Mouse (Mus musculus) left cerebral cortex, adult 9 months (tissue): ENCODE measurements at regions not wholly inside any gene's neighbourhood (a gene's known extent, or its start where the extent isn't known, plus 50 kb on each side); places are given as distances from the start of the nearest gene placed in this dataset.
A peak's percentile ranks its signal among the peaks of the same experiment; 100 is the strongest.

Experiments
- DNase-seq, 2 experiments: peaks; one replicate each; pipeline ENCODE4 v3.0.0; 2022; ENCODE audit warnings: low spot score in 2 of 2

GRCm38 (mm10) chr13:31240546-31240945, 266.5 kb downstream of the Gm5447 start:
- DNase-seq: no peak

- DNase-seq: no peak
Observed at GRCm38 (mm10) chr13:31248996-31249395, 275.0 kb downstream of the Gm5447 start.

- peak; percentile 19 to 49 for DNase-seq
Observed at GRCm38 (mm10) chr13:31249525-31249924, 275.5 kb downstream of the Gm5447 start.

DNA sequence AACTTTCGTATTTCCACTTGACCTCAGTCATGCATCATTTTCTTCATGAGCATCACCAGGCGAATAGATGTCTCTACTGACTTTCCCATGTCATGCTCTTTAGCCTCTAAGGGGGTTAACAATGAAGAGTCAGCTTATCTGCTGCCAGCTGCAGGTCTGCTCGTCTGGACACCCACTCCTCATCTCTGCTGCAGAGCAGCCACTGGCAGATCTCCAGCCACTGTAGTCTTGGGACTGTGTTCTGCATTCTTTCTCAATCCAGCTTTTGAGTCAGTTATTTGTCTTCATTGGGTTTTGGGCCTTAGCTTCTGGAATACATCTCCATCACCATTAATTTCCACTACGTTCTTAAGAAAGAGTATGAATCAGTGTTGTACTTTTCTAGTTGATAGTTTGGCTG, 280.0 kb downstream of the Gm5447 start:
- DNase-seq: no peak

DNA sequence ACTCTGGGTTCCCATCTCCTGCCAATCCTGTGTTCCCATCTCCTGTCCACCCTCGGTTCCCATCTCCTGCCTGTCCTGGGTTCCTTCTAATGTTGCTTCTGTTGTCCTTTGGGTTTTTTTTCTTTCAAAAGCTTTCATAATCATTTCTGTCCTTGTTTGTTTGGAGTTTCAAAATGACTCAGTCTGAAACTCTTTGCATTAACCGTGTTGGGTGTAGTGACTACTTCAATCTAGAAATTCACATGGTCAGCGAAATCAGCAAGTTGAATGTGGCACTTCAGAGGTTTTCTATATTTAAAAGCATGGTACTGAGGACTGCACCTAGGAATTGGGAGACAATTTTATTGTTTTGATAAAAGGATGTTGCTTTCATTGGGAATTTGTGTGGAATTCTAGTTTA, 280.7 kb downstream of the Gm5447 start:
- DNase-seq: no peak

GRCm38 (mm10) chr13:31255506-31255905, 281.5 kb downstream of the Gm5447 start:
- no peak for DNase-seq

DNA sequence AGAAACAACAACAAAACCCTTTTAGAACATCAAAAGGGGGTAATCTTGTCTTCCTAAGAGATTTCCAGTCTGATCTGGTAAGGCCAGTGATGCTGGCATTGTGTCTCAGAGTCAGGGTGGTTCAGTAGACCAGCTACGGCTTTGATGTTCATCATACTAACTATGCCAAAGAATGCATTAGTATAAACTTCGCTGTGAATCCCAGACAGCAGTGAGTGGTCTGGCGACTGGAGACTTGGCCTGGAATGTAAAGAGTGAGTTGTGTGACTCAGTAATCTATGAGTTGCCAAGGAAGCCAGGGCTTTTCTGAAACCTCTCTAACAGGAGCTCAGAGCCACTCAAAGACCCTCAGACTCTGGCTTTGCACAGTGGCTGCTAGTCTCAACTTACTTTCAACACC, 288.1 kb upstream of the Foxq1 start:
- no peak for DNase-seq

DNA sequence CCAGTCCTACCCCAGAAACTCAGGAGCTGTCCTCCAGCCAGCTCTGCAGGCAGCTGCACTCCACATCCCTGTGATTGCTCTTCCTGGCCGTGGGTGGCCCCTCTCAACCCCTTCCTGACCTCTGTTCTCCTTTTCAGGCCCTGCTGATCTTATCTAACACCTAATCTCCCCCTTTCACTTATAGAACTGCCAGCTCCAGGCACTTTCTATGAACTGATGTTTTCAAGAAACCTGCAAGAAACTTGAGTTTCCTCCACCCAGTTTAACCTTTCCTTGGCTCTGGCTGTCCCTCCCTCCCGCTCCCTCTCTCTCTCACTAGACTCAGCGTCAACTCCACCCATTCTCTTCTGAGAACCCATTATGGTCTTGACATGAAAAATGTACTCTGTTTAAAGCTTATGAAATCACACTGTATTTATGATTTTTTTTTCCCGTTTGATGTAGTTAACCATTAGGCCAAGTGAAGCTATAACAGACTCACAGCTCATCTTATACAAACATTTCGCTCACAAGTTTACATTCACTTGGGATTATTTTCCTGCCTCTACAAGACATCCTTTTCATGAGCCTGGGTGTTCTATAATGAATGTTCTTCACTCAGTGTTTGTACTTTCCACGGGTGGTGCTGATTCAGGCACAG, 279.8 kb upstream of the Foxq1 start:
- DNase-seq: no peak

- no peak for DNase-seq
Observed at GRCm38 (mm10) chr13:31290630-31291029, 265.3 kb upstream of the Foxq1 start.

GRCm38 (mm10) chr13:31292584-31293387, 263.1 kb upstream of the Foxq1 start:
- DNase-seq: no peak

GRCm38 (mm10) chr13:31294011-31294410, 261.9 kb upstream of the Foxq1 start:
- no peak for DNase-seq

DNA sequence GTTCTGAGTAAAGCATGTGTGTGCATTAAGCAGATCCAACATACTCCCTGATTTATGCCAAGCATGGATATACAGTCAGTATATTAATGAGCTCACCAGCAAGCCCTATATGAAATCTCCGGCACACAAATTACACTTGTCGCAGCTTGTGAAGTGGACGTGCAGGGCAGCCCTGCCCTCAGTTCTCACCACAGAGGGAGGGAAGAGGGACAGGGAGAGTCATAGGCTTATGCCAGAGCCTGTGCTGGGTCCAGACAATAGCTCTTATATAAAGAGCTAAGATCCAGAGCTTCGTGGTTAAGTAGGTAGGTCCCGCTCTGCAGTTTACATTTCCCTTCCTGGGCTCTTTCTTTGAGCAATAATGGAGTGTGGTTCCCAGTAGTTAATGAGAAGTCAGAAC, 252.7 kb upstream of the Foxq1 start:
- no peak for DNase-seq

- no peak for DNase-seq
Observed at GRCm38 (mm10) chr13:31304286-31304865, 251.6 kb upstream of the Foxq1 start.

DNA sequence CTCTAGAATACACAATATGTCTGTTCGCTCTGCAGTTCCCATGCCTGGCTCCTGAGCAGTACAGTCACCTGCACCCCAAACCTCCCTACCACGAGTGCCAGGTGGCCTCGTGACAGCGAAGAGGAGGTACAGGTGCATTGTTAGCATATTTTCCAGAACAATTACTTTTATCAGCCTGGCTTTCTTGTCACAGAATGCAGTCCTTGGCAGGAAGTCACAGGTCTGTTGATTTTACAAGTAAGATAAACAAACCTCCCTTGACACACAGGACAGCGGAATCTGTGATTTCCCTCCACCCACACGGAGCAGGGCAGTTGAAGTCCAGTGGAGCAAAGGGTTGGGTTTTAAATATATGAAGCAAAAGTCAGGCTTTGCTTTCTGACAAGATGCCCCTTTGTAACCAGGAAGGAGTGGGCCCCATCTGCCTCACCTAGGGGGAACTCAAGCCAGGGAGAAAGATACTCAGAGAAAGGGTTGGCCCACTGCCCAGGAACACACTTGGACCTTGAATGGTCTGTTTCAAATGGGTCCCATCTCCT, 246.8 kb upstream of the Foxq1 start:
- no peak for DNase-seq

- no peak for DNase-seq
Observed at GRCm38 (mm10) chr13:31312772-31313171, 243.2 kb upstream of the Foxq1 start.

GRCm38 (mm10) chr13:31313821-31314220, 242.1 kb upstream of the Foxq1 start:
- no peak for DNase-seq

DNA sequence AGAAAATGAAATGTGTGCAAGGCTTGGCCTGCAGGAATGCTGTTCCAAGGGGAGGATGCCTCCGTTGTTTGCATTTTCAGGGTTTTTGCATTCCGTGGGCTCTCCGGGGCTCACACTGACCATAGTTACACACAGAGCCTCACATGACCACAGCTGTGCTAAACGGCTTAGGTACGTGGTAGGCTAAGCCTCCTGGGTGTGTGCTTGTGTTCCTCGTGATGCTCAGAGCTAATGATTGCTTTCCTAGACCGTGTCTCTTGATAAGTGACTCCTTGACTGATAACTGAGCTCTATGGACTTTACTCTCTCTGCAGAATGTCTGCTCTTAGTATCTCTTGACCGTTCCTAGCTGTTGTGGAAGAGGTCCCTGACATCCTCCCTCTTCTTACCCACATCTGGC, 238.9 kb upstream of the Foxq1 start:
- DNase-seq: no peak

DNA sequence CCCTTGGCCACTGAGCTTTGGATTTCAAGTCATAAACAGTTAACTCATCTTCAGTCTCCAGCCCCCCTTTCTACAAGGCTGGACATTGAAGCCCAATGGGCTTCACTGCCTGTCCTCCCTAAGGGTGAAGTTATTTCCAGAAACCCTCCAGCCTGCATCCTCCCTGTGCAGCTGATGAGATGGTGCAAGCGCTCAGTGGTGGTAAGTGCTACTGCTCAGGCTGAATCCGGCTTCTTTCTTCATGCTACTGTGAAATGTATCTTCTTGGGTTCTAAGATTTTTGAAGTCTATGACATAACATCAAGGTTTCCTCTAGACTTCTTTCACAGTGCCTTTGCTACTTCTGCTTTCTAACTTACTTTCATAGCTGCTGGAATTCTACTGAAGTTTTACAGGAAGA, 237.9 kb upstream of the Foxq1 start:
- DNase-seq: no peak

DNA sequence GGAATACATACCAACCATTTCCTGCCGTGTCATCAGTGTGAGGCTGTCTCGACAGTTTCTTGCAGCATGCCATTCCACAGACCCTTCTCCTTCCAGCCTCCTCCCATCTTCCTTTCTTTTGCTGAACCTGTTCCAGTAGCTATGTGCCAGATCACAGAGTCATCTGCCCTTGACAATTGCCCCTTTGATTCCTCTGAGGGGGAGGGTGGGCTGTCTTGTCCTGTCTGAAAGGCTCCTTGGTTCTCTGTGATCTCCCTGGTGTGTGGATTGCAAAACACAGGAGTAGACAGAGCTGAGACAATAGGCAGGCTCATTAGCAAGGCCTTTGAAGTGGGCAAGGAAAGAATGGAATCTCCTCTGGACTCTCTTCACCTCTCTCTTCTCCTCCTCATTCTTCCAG, 234.5 kb upstream of the Foxq1 start:
- no peak for DNase-seq

DNA sequence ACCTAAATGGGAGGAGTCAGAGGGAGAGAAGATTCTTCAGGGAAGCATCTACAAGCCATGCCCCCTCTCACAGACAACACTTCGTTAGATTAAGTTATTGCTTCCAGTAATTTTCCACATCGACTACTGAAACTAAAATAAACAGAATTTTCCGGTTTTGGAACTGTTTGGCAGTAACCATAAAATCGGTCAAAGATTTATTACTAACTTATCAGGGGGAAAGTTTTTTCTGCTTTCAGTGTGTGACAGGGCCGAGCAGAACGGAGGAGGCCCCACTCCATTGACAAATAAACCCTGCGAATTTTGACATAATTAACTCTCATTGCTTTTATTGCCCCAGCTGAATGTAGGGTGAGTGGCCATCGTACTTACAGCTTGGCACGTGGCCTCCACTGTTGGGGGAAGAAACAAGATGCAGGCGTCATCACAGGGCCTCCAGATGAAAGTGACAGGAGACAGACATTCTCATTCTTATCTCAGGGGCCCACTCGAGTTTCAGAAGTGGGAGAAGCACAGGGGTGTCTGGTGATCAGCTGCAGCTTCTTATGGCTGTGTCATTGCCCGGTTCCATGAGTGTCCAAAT, 229.6 kb upstream of the Foxq1 start:
- DNase-seq: no peak

GRCm38 (mm10) chr13:31327511-31327951, 228.4 kb upstream of the Foxq1 start:
- DNase-seq: no peak

GRCm38 (mm10) chr13:31328756-31329155, 227.2 kb upstream of the Foxq1 start:
- no peak for DNase-seq
